Mouse (Mus musculus): ENCODE measurements around the gene Dcdc2a. TPM values are rescaled to one million over a fixed set of nuclear protein-coding genes. Genes with fewer than 3 reads are reported as not detected.

The Dcdc2a gene
- polyA plus RNA-seq, 1 experiment from 2014 or later, result 0.66 TPM

- no peak for ATAC-seq (replicated peaks; ENCODE audit: insufficient number of reproducible peaks, insufficient read depth, low FRiP score, low read depth)
- Histone ChIP-seq H3K4me3 (no peak overlapping the region), H3K4me1 (replicated peaks) (no peaks in the 10 kb centered on the region), H3K27ac (no peak overlapping the region), H3K9ac (no peak overlapping the region), H3K27me3 (no peaks in the 10 kb centered on the region), H3K9me3 (replicated peaks) (no peaks in the 10 kb centered on the region), H3K4me2 (no peak overlapping the region), H3K36me3 (no peaks in the 10 kb centered on the region)
- WGBS, result 84% methylated on average over 6 of the region's 6 CpGs
These were observed 72.0 kb downstream of the Dcdc2a start for GRCm38 (mm10) chr13:25127806-25128205.

GRCm38 (mm10) chr13:25128766-25129165, 73.0 kb downstream of the Dcdc2a start:
- no peaks in the 10 kb centered on the region for H3K27me3 ChIP-seq
- no peak overlapping the region for H3K4me3 ChIP-seq
- no peak overlapping the region for H3K9ac ChIP-seq
- no peaks in the 10 kb centered on the region for H3K36me3 ChIP-seq
- no peaks in the 10 kb centered on the region for H3K4me1 ChIP-seq (replicated peaks)
- no peaks in the 10 kb centered on the region for H3K9me3 ChIP-seq (replicated peaks)
- no peak overlapping the region for H3K27ac ChIP-seq
- no peak overlapping the region for H3K4me2 ChIP-seq
- no peak for ATAC-seq (replicated peaks; ENCODE audit: insufficient number of reproducible peaks, insufficient read depth, low FRiP score, low read depth)
- WGBS, result 81% methylated on average over 9 of the region's 9 CpGs

- Histone ChIP-seq H3K9me3 (replicated peaks) (no peaks in the 10 kb centered on the region), H3K36me3 (no peaks in the 10 kb centered on the region), H3K4me1 (replicated peaks) (no peaks in the 10 kb centered on the region), H3K9ac (no peak overlapping the region), H3K4me2 (no peak overlapping the region), H3K27ac (no peak overlapping the region), H3K4me3 (no peak overlapping the region), H3K27me3 (no peaks in the 10 kb centered on the region)
- WGBS, result 87% methylated on average over 3 of the region's 3 CpGs
- no peak for ATAC-seq (replicated peaks; ENCODE audit: insufficient number of reproducible peaks, insufficient read depth, low FRiP score, low read depth)
These were observed 87.3 kb downstream of the Dcdc2a start for GRCm38 (mm10) chr13:25143066-25143465.

GRCm38 (mm10) chr13:25144093-25144492, 88.3 kb downstream of the Dcdc2a start:
- H3K4me3 ChIP-seq, result no peak overlapping the region
- no peaks in the 10 kb centered on the region for H3K27me3 ChIP-seq
- ATAC-seq (replicated peaks; ENCODE audit: insufficient number of reproducible peaks, insufficient read depth, low FRiP score, low read depth), result no peak

GRCm38 (mm10) chr13:25146232-25146631, 90.4 kb downstream of the Dcdc2a start:
- H3K9me3 ChIP-seq (replicated peaks), result no peaks in the 10 kb centered on the region
- ATAC-seq (replicated peaks; ENCODE audit: insufficient number of reproducible peaks, insufficient read depth, low FRiP score, low read depth), result no peak
- no peak overlapping the region for H3K27ac ChIP-seq
- no peaks in the 10 kb centered on the region for H3K27me3 ChIP-seq
- WGBS, result 77% methylated on average over 2 of the region's 2 CpGs
- H3K4me1 ChIP-seq (replicated peaks), result peaks cover 4% of the 10 kb centered on the region; the same call in 1 of the 2 replicates
- H3K36me3 ChIP-seq, result no peaks in the 10 kb centered on the region
- H3K4me3 ChIP-seq, result no peak overlapping the region
- H3K9ac ChIP-seq, result no peak overlapping the region
- H3K4me2 ChIP-seq, result no peak overlapping the region

More at GRCm38 (mm10) chr13:25144093-25144492, 88.3 kb downstream of the Dcdc2a start:
- Histone ChIP-seq H3K4me1 (replicated peaks) (no peaks in the 10 kb centered on the region), H3K9me3 (replicated peaks) (no peaks in the 10 kb centered on the region), H3K36me3 (no peaks in the 10 kb centered on the region), H3K27ac (no peak overlapping the region), H3K4me2 (no peak overlapping the region), H3K9ac (no peak overlapping the region)
- WGBS, result 67% methylated on average over 2 of the region's 2 CpGs

GRCm38 (mm10) chr13:25150154-25150781, 94.5 kb downstream of the Dcdc2a start:
- H3K27ac ChIP-seq, result no peak overlapping the region
- WGBS, result 16% methylated on average over 17 of the region's 17 CpGs
- H3K27me3 ChIP-seq, result no peaks in the 10 kb centered on the region
- no peak overlapping the region for H3K9ac ChIP-seq
- H3K4me1 ChIP-seq (replicated peaks), result peaks cover 4% of the 10 kb centered on the region; the same call in 1 of the 2 replicates
- H3K36me3 ChIP-seq, result no peaks in the 10 kb centered on the region
- no peaks in the 10 kb centered on the region for H3K9me3 ChIP-seq (replicated peaks)
- H3K4me2 ChIP-seq, result peak overlapping the region; percentile 24; the same call in 1 of the 2 replicates
- ATAC-seq (replicated peaks; ENCODE audit: insufficient number of reproducible peaks, insufficient read depth, low FRiP score, low read depth), result no peak
- no peak overlapping the region for H3K4me3 ChIP-seq

- H3K4me3 ChIP-seq, result no peak overlapping the region
- no peak overlapping the region for H3K27ac ChIP-seq
- H3K4me2 ChIP-seq, result no peak overlapping the region
- 54% methylated on average over 4 of the region's 4 CpGs for WGBS
- no peak for ATAC-seq (replicated peaks; ENCODE audit: insufficient number of reproducible peaks, insufficient read depth, low FRiP score, low read depth)
- no peaks in the 10 kb centered on the region for H3K27me3 ChIP-seq
- no peaks in the 10 kb centered on the region for H3K9me3 ChIP-seq (replicated peaks)
- H3K4me1 ChIP-seq (replicated peaks), result peaks cover 4% of the 10 kb centered on the region; the same call in 1 of the 2 replicates
- no peak overlapping the region for H3K9ac ChIP-seq
- H3K36me3 ChIP-seq, result no peaks in the 10 kb centered on the region
These were observed 95.1 kb downstream of the Dcdc2a start for GRCm38 (mm10) chr13:25150861-25151260.

- no peaks in the 10 kb centered on the region for H3K36me3 ChIP-seq
- H3K4me3 ChIP-seq, result no peak overlapping the region
- no peak overlapping the region for H3K9ac ChIP-seq
- H3K27me3 ChIP-seq, result no peaks in the 10 kb centered on the region
- 72% methylated on average over 2 of the region's 2 CpGs for WGBS
- H3K4me1 ChIP-seq (replicated peaks), result no peaks in the 10 kb centered on the region
- no peaks in the 10 kb centered on the region for H3K9me3 ChIP-seq (replicated peaks)
- H3K4me2 ChIP-seq, result no peak overlapping the region
- ATAC-seq (replicated peaks; ENCODE audit: insufficient number of reproducible peaks, insufficient read depth, low FRiP score, low read depth), result no peak
- no peak overlapping the region for H3K27ac ChIP-seq
These were observed 104.1 kb downstream of the Dcdc2a start for GRCm38 (mm10) chr13:25159917-25160316.

GRCm38 (mm10) chr13:25160804-25161203, 105.0 kb downstream of the Dcdc2a start:
- Histone ChIP-seq H3K4me2 (no peak overlapping the region), H3K27ac (no peak overlapping the region), H3K9ac (no peak overlapping the region), H3K36me3 (no peaks in the 10 kb centered on the region), H3K4me1 (replicated peaks) (no peaks in the 10 kb centered on the region), H3K27me3 (no peaks in the 10 kb centered on the region), H3K9me3 (replicated peaks) (no peaks in the 10 kb centered on the region), H3K4me3 (no peak overlapping the region)
- ATAC-seq (replicated peaks; ENCODE audit: insufficient number of reproducible peaks, insufficient read depth, low FRiP score, low read depth), result no peak
- 71% methylated on average over 2 of the region's 2 CpGs for WGBS

- Histone ChIP-seq H3K9me3 (replicated peaks) (no peaks in the 10 kb centered on the region), H3K4me1 (replicated peaks) (no peaks in the 10 kb centered on the region), H3K27me3 (no peaks in the 10 kb centered on the region), H3K9ac (no peak overlapping the region), H3K4me2 (no peak overlapping the region), H3K27ac (no peak overlapping the region), H3K36me3 (no peaks in the 10 kb centered on the region), H3K4me3 (no peak overlapping the region)
- 73% methylated on average over 3 of the region's 3 CpGs for WGBS
- no peak for ATAC-seq (replicated peaks; ENCODE audit: insufficient number of reproducible peaks, insufficient read depth, low FRiP score, low read depth)
These were observed 106.8 kb downstream of the Dcdc2a start for GRCm38 (mm10) chr13:25162594-25162993.

- Histone ChIP-seq H3K4me2 (no peak overlapping the region), H3K36me3 (no peaks in the 10 kb centered on the region), H3K4me1 (replicated peaks) (no peaks in the 10 kb centered on the region), H3K27me3 (no peaks in the 10 kb centered on the region), H3K9me3 (replicated peaks) (no peaks in the 10 kb centered on the region), H3K4me3 (no peak overlapping the region), H3K27ac (no peak overlapping the region), H3K9ac (no peak overlapping the region)
- no peak for ATAC-seq (replicated peaks; ENCODE audit: insufficient number of reproducible peaks, insufficient read depth, low FRiP score, low read depth)
- WGBS, result 77% methylated on average over 3 of the region's 3 CpGs
These were observed 113.1 kb downstream of the Dcdc2a start for GRCm38 (mm10) chr13:25168891-25169290.

GRCm38 (mm10) chr13:25177835-25178234, 122.0 kb downstream of the Dcdc2a start:
- no peak overlapping the region for H3K4me2 ChIP-seq
- H3K4me1 ChIP-seq (replicated peaks), result peaks cover 14% of the 10 kb centered on the region; the same call in 1 of the 2 replicates
- no peak for ATAC-seq (replicated peaks; ENCODE audit: insufficient number of reproducible peaks, insufficient read depth, low FRiP score, low read depth)
- 87% methylated on average over 1 of the region's 1 CpGs for WGBS
- no peaks in the 10 kb centered on the region for H3K9me3 ChIP-seq (replicated peaks)
- H3K27me3 ChIP-seq, result no peaks in the 10 kb centered on the region
- H3K9ac ChIP-seq, result no peak overlapping the region
- no peak overlapping the region for H3K27ac ChIP-seq
- H3K36me3 ChIP-seq, result no peaks in the 10 kb centered on the region
- no peak overlapping the region for H3K4me3 ChIP-seq

All from heart, embryonic 15.5 days (tissue).